Mouse (Mus musculus): ENCODE measurements at regions not wholly inside any gene's neighbourhood (a gene's known extent, or its start where the extent isn't known, plus 50 kb on each side); places are given as distances from the start of the nearest gene placed in this dataset.

DNA sequence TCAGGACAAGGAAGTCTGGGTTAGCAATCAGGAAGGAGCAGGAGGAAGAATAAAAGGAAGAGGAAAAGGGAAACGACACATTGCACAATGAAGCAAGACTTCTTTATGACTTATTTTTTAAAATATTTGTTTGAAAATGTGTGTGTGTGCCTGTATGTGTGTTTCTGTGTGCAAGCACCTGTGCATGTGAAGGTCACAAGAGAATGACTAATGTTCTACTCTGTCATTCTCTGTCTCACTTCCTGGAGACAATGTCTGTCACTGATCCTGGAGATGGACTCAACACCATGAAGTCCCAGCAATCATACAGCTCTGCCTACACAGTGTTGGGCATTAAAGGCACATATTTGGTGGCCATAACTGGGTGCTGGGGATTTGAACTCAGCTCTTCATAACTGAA is 96.2 kb upstream of the Trib2 start:
- TF ChIP-seq CTCF (conservative IDR thresholded peaks at IDR 0.05; ENCODE audit: low read length) (no peak), NANOG (IDR thresholded peaks at IDR 0.05; ENCODE audit: borderline replicate concordance, low read length) (no peak)
- H3K4me1 ChIP-seq (replicated peaks; ENCODE audit: low read depth, low read length) = no peaks in the 10 kb centered on the region
- no peaks in the 10 kb centered on the region for H3K27me3 ChIP-seq (ENCODE audit: insufficient read depth, low read length)
- H3K9me3 ChIP-seq (ENCODE audit: low read length) = no peaks in the 10 kb centered on the region
- no peaks in the 10 kb centered on the region for H3K36me3 ChIP-seq (ENCODE audit: insufficient read depth, low read length)
- H3K4me3 ChIP-seq (replicated peaks; ENCODE audit: low read length) = no peak overlapping the region

GRCm38 (mm10) chr12:15912491-15912890 is 95.8 kb upstream of the Trib2 start:
- Histone ChIP-seq H3K36me3 (ENCODE audit: insufficient read depth, low read length) (no peaks in the 10 kb centered on the region), H3K4me3 (replicated peaks; ENCODE audit: low read length) (no peak overlapping the region), H3K4me1 (replicated peaks; ENCODE audit: low read depth, low read length) (no peaks in the 10 kb centered on the region), H3K27me3 (ENCODE audit: insufficient read depth, low read length) (no peaks in the 10 kb centered on the region), H3K9me3 (ENCODE audit: low read length) (no peaks in the 10 kb centered on the region)
- TF ChIP-seq CTCF (conservative IDR thresholded peaks at IDR 0.05; ENCODE audit: low read length) (no peak), POU5F1 (IDR thresholded peaks at IDR 0.05; ENCODE audit: borderline replicate concordance, low read length) (no peak), NANOG (IDR thresholded peaks at IDR 0.05; ENCODE audit: borderline replicate concordance, low read length) (no peak)

DNA sequence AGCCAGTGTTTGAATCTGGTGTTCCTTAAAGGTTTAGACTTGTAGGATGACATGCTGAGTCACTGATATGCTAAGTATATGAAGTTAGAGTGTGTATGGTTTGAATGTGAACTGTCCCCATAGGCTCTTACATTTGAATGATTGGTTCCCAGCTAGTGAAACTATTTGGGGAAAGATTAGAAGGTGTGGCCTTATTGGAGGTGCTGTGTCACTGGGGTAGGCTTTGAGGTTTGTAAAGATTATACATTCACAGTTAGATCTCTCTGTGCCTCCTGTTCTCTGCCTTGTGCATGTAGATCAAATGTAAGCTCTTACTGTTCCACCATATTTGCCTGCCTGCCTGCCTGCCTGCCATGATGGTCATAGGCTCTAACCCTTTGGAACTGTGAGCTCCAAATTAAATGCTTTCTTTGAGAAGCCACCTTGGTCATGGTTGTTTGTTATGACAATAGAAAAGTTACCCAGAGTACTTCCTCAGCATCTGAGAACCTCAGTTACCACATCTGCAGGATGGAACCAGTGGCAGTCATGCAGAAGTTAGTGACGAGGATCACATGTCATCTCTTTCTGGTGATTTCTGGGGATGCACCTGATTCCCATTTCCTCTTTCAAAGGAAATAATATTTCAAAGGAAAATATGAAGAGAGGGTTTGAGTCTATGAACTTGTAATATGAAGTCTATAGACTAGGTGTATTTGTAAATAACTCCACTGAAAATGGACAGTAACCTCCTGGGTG is 94.7 kb upstream of the Trib2 start:
- no peaks in the 10 kb centered on the region for H3K27me3 ChIP-seq (ENCODE audit: insufficient read depth, low read length)
- TF ChIP-seq POU5F1 (IDR thresholded peaks at IDR 0.05; ENCODE audit: borderline replicate concordance, low read length) (no peak), CTCF (conservative IDR thresholded peaks at IDR 0.05; ENCODE audit: low read length) (no peak), NANOG (IDR thresholded peaks at IDR 0.05; ENCODE audit: borderline replicate concordance, low read length) (no peak)
- no peaks in the 10 kb centered on the region for H3K4me1 ChIP-seq (replicated peaks; ENCODE audit: low read depth, low read length)
- H3K4me3 ChIP-seq (replicated peaks; ENCODE audit: low read length) = no peak overlapping the region
- H3K36me3 ChIP-seq (ENCODE audit: insufficient read depth, low read length) = no peaks in the 10 kb centered on the region
- no peaks in the 10 kb centered on the region for H3K9me3 ChIP-seq (ENCODE audit: low read length)

DNA sequence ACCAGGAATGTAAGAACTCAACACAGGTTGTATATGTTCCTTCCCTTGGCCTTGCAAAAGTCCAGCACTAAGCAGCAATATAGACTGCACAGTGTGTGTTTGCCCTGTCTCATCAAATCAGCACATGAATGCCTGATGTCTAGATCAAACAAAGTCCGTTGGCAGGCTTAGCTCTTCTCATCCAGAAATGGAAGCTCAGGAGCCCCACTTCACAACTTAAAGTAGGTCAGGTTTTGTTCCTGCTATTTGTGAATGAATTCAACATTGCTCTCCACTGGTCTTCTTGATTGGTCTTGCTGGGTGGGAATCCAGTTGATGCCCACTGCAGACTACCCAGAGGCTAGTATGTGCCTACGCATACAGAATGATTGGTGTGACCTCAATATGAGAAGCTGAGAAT is 80.8 kb upstream of the Trib2 start:
- Histone ChIP-seq H3K4me3 (replicated peaks; ENCODE audit: low read length) (no peak overlapping the region), H3K9me3 (ENCODE audit: low read length) (no peaks in the 10 kb centered on the region), H3K27me3 (ENCODE audit: insufficient read depth, low read length) (no peaks in the 10 kb centered on the region), H3K4me1 (replicated peaks; ENCODE audit: low read depth, low read length) (no peaks in the 10 kb centered on the region), H3K36me3 (ENCODE audit: insufficient read depth, low read length) (no peaks in the 10 kb centered on the region)
- TF ChIP-seq NANOG (IDR thresholded peaks at IDR 0.05; ENCODE audit: borderline replicate concordance, low read length) = no peak
- no peak for TF ChIP-seq POU5F1 (IDR thresholded peaks at IDR 0.05; ENCODE audit: borderline replicate concordance, low read length)
- no peak for TF ChIP-seq CTCF (conservative IDR thresholded peaks at IDR 0.05; ENCODE audit: low read length)

- no peaks in the 10 kb centered on the region for H3K9me3 ChIP-seq (ENCODE audit: low read length)
- TF ChIP-seq NANOG (IDR thresholded peaks at IDR 0.05; ENCODE audit: borderline replicate concordance, low read length) = no peak
- H3K4me3 ChIP-seq (replicated peaks; ENCODE audit: low read length) = no peak overlapping the region
- no peaks in the 10 kb centered on the region for H3K36me3 ChIP-seq (ENCODE audit: insufficient read depth, low read length)
- H3K27me3 ChIP-seq (ENCODE audit: insufficient read depth, low read length) = no peaks in the 10 kb centered on the region
- no peaks in the 10 kb centered on the region for H3K4me1 ChIP-seq (replicated peaks; ENCODE audit: low read depth, low read length)
These were observed 79.8 kb upstream of the Trib2 start for GRCm38 (mm10) chr12:15896511-15896910.

GRCm38 (mm10) chr12:15895215-15895614 is 78.5 kb upstream of the Trib2 start:
- no peak overlapping the region for H3K4me3 ChIP-seq (replicated peaks; ENCODE audit: low read length)
- TF ChIP-seq POU5F1 (IDR thresholded peaks at IDR 0.05; ENCODE audit: borderline replicate concordance, low read length) (no peak), CTCF (conservative IDR thresholded peaks at IDR 0.05; ENCODE audit: low read length) (no peak), NANOG (IDR thresholded peaks at IDR 0.05; ENCODE audit: borderline replicate concordance, low read length) (no peak)

GRCm38 (mm10) chr12:15890591-15890990 is 73.9 kb upstream of the Trib2 start:
- TF ChIP-seq POU5F1 (IDR thresholded peaks at IDR 0.05; ENCODE audit: borderline replicate concordance, low read length) (no peak), CTCF (conservative IDR thresholded peaks at IDR 0.05; ENCODE audit: low read length) (no peak), NANOG (IDR thresholded peaks at IDR 0.05; ENCODE audit: borderline replicate concordance, low read length) (no peak)
- Histone ChIP-seq H3K4me1 (replicated peaks; ENCODE audit: low read depth, low read length) (no peaks in the 10 kb centered on the region), H3K4me3 (replicated peaks; ENCODE audit: low read length) (no peak overlapping the region), H3K36me3 (ENCODE audit: insufficient read depth, low read length) (no peaks in the 10 kb centered on the region), H3K27me3 (ENCODE audit: insufficient read depth, low read length) (no peaks in the 10 kb centered on the region), H3K9me3 (ENCODE audit: low read length) (no peaks in the 10 kb centered on the region)

More at GRCm38 (mm10) chr12:15895215-15895614, 78.5 kb upstream of the Trib2 start:
- H3K4me1 ChIP-seq (replicated peaks; ENCODE audit: low read depth, low read length) = no peaks in the 10 kb centered on the region
- no peaks in the 10 kb centered on the region for H3K27me3 ChIP-seq (ENCODE audit: insufficient read depth, low read length)
- no peaks in the 10 kb centered on the region for H3K9me3 ChIP-seq (ENCODE audit: low read length)
- H3K36me3 ChIP-seq (ENCODE audit: insufficient read depth, low read length) = no peaks in the 10 kb centered on the region

DNA sequence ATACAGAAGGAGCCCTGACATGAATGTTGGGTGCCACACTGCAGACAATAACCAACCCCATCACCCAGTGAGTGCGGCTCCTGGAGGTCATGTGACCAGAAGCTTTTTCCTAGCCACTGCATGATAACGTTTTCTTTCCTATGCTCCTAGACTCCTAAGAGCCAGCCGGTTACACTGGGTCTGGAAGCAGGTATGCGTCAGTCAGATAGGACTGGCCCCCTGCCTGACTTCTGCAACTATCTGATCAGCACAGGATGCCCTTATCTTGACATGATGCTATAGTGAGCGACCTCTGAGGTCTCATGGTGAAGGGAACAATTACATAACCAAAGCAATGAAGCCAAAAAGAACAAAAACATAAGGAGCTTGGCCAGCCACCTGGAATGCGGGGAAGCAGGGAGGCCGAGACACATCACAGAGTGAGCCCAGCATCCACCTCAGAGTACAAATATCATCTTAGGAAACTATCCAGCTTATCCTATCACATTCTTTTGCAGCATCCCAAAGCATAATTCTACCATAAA is 63.2 kb upstream of the Trib2 start:
- Histone ChIP-seq H3K4me1 (replicated peaks; ENCODE audit: low read depth, low read length) (no peaks in the 10 kb centered on the region), H3K9me3 (ENCODE audit: low read length) (no peaks in the 10 kb centered on the region), H3K36me3 (ENCODE audit: insufficient read depth, low read length) (no peaks in the 10 kb centered on the region), H3K27me3 (ENCODE audit: insufficient read depth, low read length) (no peaks in the 10 kb centered on the region), H3K4me3 (replicated peaks; ENCODE audit: low read length) (no peak overlapping the region)
- TF ChIP-seq CTCF (conservative IDR thresholded peaks at IDR 0.05; ENCODE audit: low read length) = no peak
- TF ChIP-seq POU5F1 (IDR thresholded peaks at IDR 0.05; ENCODE audit: borderline replicate concordance, low read length) = no peak
- TF ChIP-seq NANOG (IDR thresholded peaks at IDR 0.05; ENCODE audit: borderline replicate concordance, low read length) = no peak
